Mouse (Mus musculus) layer of hippocampus, adult 2 months (tissue): ENCODE results near the gene Gm20838. TPM values are rescaled to one million over a fixed set of nuclear protein-coding genes. Genes with fewer than 3 reads are reported as not detected.
"Not testable (repeated sequence)": the region's sequence is repeated elsewhere in the genome, so short reads cannot be mapped to it uniquely, and the experiment has no call there.

ENCODE experiments used
- DNase-seq, 2 experiments: peaks; one replicate each; pipeline ENCODE4 v3.0.0; 2022; ENCODE audit warnings: low spot score in 2 of 2
- H3K27ac ChIP-seq: fragments of 200-600 bp; 2 replicates; pipeline ENCODE4 v1.8.1; 2022
- H3K4me3 ChIP-seq: fragments of 200-600 bp; 2 replicates; pipeline ENCODE4 v1.8.1; 2022; ENCODE audit warnings: mild to moderate bottlenecking
- long read RNA-seq, 2 experiments: library from polyadenylated mRNA; stranded (forward); transcript quantifications; one replicate each; pipeline ENCODE4 v2.0.0; 2021; ENCODE audit warnings: borderline mapping rate in 2 of 2
- total RNA-seq, 2 experiments: library from RNA; stranded (reverse); gene quantifications; 2 replicates each; pipeline ENCODE4 v1.2.3; 2021

Gm20838 gene
- not detected for total RNA-seq
- long read RNA-seq, experiment 1: 0 reads
- long read RNA-seq, experiment 2: 0 reads

DNA sequence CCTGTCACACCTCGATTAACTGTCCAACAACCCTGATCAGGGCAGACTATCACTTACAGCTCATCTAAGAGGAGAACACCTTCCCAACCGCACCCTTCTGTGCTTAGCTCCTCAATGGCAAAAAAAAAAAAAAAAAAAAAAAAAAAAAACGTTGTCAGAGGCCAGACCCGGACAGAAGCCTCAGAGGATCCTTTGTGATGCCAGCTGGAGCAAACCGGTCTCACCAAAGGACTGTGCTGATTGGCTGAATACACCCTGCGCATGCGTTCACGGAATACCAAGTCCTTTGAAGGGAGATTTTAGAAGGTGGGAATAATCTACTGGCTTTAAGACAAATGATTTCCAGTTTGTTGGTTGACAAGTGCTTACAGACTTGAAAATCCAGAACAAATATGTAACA is at the start of gene Gm20838:
TSS of gene Gm20838 (minus strand) at position 101 of the 400 bp plus-strand sequence.
- not testable (repeated sequence) for H3K4me3 ChIP-seq, H3K27ac ChIP-seq, DNase-seq
